23 mouse cellular contexts compared by ENCODE assay signal in the genomic region with DNA sequence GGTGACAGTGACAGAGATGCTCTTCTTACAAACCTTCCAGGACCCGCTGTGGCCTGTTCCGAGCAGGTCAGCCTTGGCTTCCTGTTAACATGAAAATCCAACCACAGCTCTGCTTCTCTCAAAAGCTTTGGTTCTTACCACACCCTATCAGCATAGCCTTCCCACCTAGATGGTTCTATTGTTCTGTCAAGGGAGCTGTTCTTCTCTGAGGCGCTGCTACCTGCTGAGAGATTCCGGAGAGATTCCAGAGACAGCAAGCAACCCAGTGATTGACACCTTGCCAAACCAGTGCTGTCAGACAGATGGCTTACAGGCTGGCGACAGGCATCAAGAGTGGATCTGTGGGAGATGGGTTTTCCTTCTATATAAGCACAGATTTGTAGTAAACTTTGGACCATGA. TPM values are rescaled to one million over a fixed set of nuclear protein-coding genes. Genes with fewer than 3 reads are reported as not detected.
DNase-seq lines count a peak whose midpoint lies in the region; ATAC-seq and TF ChIP-seq lines count a peak whose summit lies in the region.
"Had no signal": no experiment of that assay in that cellular context is flagged by ENCODE, and none has a peak within 500 bp of the region (broad histone marks: within the 10 kb centered on the region; RNA-seq: fewer than 3 reads in every experiment).

No protein-coding gene starts in this region.

- no peaks in the 10 kb centered on the region for H3K4me1 ChIP-seq in forebrain, embryonic 14.5 days (ENCODE audit: control insufficient read depth, insufficient read depth, low read length)
- H3K4me1 ChIP-seq in forebrain, embryonic 11.5 days (replicated peaks; ENCODE audit: control insufficient read depth, insufficient read depth, low read length) = no peaks in the 10 kb centered on the region
- peaks cover 7% of the 10 kb centered on the region for H3K4me1 ChIP-seq in ES-Bruce4 (ENCODE audit: control insufficient read depth, insufficient read depth, low read length)
- no peaks in the 10 kb centered on the region for H3K4me1 ChIP-seq in thymus, adult 2 months (replicated peaks; ENCODE audit: control insufficient read depth, insufficient read depth, low read length)
- H3K4me1 ChIP-seq: hindbrain, embryonic 10.5 days; limb, embryonic 10.5 days; neural tube, embryonic 13.5 days had no signal

- DNase-seq in forebrain, embryonic 14.5 days (ENCODE audit: low spot score) = peak; percentile 24
- no peak for DNase-seq in forebrain, embryonic 11.5 days (ENCODE audit: low spot score)
- DNase-seq in brain, adult 2 months (ENCODE audit: low read depth, low spot score) = peak; percentile 90
- peak; percentile 78 to 81 for DNase-seq in cerebellum, postnatal 14 days
- DNase-seq in Muller cell, postnatal 12 days (ENCODE audit: inconsistent ontology term) = no peak
- no peak for DNase-seq in thymus, adult 2 months
- DNase-seq: adrenal gland, postnatal 10 days; gastrocnemius, adult 2 months; heart, adult 2 months; kidney, adult 2 months; kidney, postnatal 14 days; lung, adult 2 months; thymus, postnatal 36 days had no signal

- no peak for TF ChIP-seq EP300 in ES-Bruce4 (IDR thresholded peaks at IDR 0.05; ENCODE audit: insufficient read depth, low read depth, low read length)

- H3K27me3 ChIP-seq in forebrain, embryonic 14.5 days (replicated peaks; ENCODE audit: control insufficient read depth, insufficient read depth, low read length) = no peaks in the 10 kb centered on the region
- H3K27me3 ChIP-seq in forebrain, embryonic 11.5 days (ENCODE audit: control insufficient read depth, insufficient read depth, low read length) = no peaks in the 10 kb centered on the region
- no peaks in the 10 kb centered on the region for H3K27me3 ChIP-seq in ES-Bruce4 (ENCODE audit: control insufficient read depth, insufficient read depth, low read length, poor library complexity, severe bottlenecking)
- no peaks in the 10 kb centered on the region for H3K27me3 ChIP-seq in thymus, adult 2 months (ENCODE audit: control insufficient read depth, insufficient read depth, low read length)
- H3K27me3 ChIP-seq: neural tube, embryonic 13.5 days had no signal

- no peak for TF ChIP-seq CTCF in ES-Bruce4 (IDR thresholded peaks at IDR 0.05; ENCODE audit: low read depth, low read length)
- no peak for TF ChIP-seq CTCF in thymus, adult 2 months (IDR thresholded peaks at IDR 0.05; ENCODE audit: borderline replicate concordance, control insufficient read depth, extremely low read depth, insufficient read depth, low read length, poor library complexity)

- no peak for TF ChIP-seq POLR2A in ES-Bruce4 (IDR thresholded peaks at IDR 0.05; ENCODE audit: insufficient read depth, low read length)
- TF ChIP-seq POLR2A in thymus, adult 2 months (IDR thresholded peaks at IDR 0.05; ENCODE audit: control insufficient read depth, extremely low read depth, insufficient read depth, low read length, poor library complexity) = no peak

- no peak overlapping the region for H3K27ac ChIP-seq in forebrain, embryonic 14.5 days (ENCODE audit: low read depth, low read length)
- H3K27ac ChIP-seq in forebrain, embryonic 11.5 days (ENCODE audit: low read depth, low read length) = no peak overlapping the region
- H3K27ac ChIP-seq in ES-Bruce4 (ENCODE audit: insufficient read depth, low read length) = peak overlapping the region; percentile 34; the same call in 1 of the 2 replicates
- no peak overlapping the region for H3K27ac ChIP-seq in thymus, adult 2 months (ENCODE audit: control insufficient read depth, insufficient read depth, low read length)
- H3K27ac ChIP-seq: gastrocnemius, adult 2 months; heart, adult 2 months; hindbrain, embryonic 10.5 days; limb, embryonic 10.5 days; macrophage; neural tube, embryonic 13.5 days had no signal

- no peak overlapping the region for H3K4me3 ChIP-seq in forebrain, embryonic 14.5 days (ENCODE audit: low read depth, low read length)
- no peak overlapping the region for H3K4me3 ChIP-seq in forebrain, embryonic 11.5 days (ENCODE audit: low read depth, low read length)
- H3K4me3 ChIP-seq in ES-Bruce4 (ENCODE audit: low read depth, low read length) = no peak overlapping the region
- no peak overlapping the region for H3K4me3 ChIP-seq in thymus, adult 2 months (ENCODE audit: control insufficient read depth, insufficient read depth, low read length)
- H3K4me3 ChIP-seq: gastrocnemius, adult 2 months; heart, adult 2 months; hindbrain, embryonic 10.5 days; limb, embryonic 10.5 days; neural tube, embryonic 13.5 days had no signal

- H3K36me3 ChIP-seq in forebrain, embryonic 14.5 days (ENCODE audit: control insufficient read depth, insufficient read depth, low read length) = no peaks in the 10 kb centered on the region
- no peaks in the 10 kb centered on the region for H3K36me3 ChIP-seq in forebrain, embryonic 11.5 days (ENCODE audit: control insufficient read depth, insufficient read depth, low read length)
- no peaks in the 10 kb centered on the region for H3K36me3 ChIP-seq in ES-Bruce4 (ENCODE audit: control insufficient read depth, insufficient read depth, low read length, poor library complexity, severe bottlenecking)
- H3K36me3 ChIP-seq in thymus, adult 2 months (ENCODE audit: control insufficient read depth, insufficient read depth, low read length) = no peaks in the 10 kb centered on the region
- H3K36me3 ChIP-seq: G1E; hindbrain, embryonic 10.5 days; limb, embryonic 10.5 days; neural tube, embryonic 13.5 days had no signal

- H3K9ac ChIP-seq in forebrain, embryonic 14.5 days (ENCODE audit: low read length) = no peak overlapping the region
- no peak overlapping the region for H3K9ac ChIP-seq in forebrain, embryonic 11.5 days (ENCODE audit: low read length)
- no peak overlapping the region for H3K9ac ChIP-seq in ES-Bruce4 (ENCODE audit: low read depth, poor library complexity, severe bottlenecking)
- H3K9ac ChIP-seq: neural tube, embryonic 13.5 days had no signal

- H3K4me2 ChIP-seq in forebrain, embryonic 14.5 days (ENCODE audit: low read length) = no peak overlapping the region
- H3K4me2 ChIP-seq in forebrain, embryonic 11.5 days (ENCODE audit: low read depth, low read length, severe bottlenecking) = no peak overlapping the region
- H3K4me2 ChIP-seq: liver, embryonic 11.5 days; midbrain, embryonic 11.5 days; neural tube, embryonic 13.5 days had no signal

- no peaks in the 10 kb centered on the region for H3K9me3 ChIP-seq in forebrain, embryonic 14.5 days (replicated peaks; ENCODE audit: control insufficient read depth, low read length)
- no peaks in the 10 kb centered on the region for H3K9me3 ChIP-seq in forebrain, embryonic 11.5 days (ENCODE audit: control insufficient read depth, low read length)
- H3K9me3 ChIP-seq in ES-Bruce4 (replicated peaks; ENCODE audit: control insufficient read depth, insufficient read depth, low read length, poor library complexity, severe bottlenecking) = no peaks in the 10 kb centered on the region
- H3K9me3 ChIP-seq: G1E; hindbrain, embryonic 10.5 days; limb, embryonic 10.5 days; neural tube, embryonic 13.5 days had no signal

- no peak for ATAC-seq in forebrain, embryonic 14.5 days
- ATAC-seq in forebrain, embryonic 11.5 days (replicated peaks; ENCODE audit: low FRiP score) = no peak
- ATAC-seq: forebrain, embryonic 16.5 days had no signal

- WGBS in forebrain, embryonic 14.5 days = 45% methylated on average over 5 of the region's 5 CpGs
- 35% methylated on average over 5 of the region's 5 CpGs for WGBS in forebrain, embryonic 11.5 days
- 56% methylated on average over 5 of the region's 5 CpGs for WGBS in thymus, adult 2 months

RNA-seq across cellular contexts. Expression of a gene that starts 3.4 kb away (rescaled TPM):
- polyA plus RNA-seq in forebrain, embryonic 14.5 days (2014; fragmentation: Nextera tagmentation; extraction: Ambion mirVana) = 0.61 and 1.2 TPM in 2 replicates
- 0.71 and 1.7 TPM in 2 replicates for polyA plus RNA-seq in forebrain, embryonic 11.5 days (2014; fragmentation: Nextera tagmentation; extraction: Ambion mirVana)
- 0.12 TPM in 1 of 2 replicates, not detected in the other for polyA plus RNA-seq in ES-Bruce4 (2011; ENCODE audit: insufficient read depth, insufficient read length, low read depth, missing spikeins)
- 12.3 and 15.8 TPM in 2 replicates for polyA plus RNA-seq in thymus, adult 2 months (2012; rRNA removed)

RNA-seq across cellular contexts. Expression of a gene that starts 14.4 kb away (rescaled TPM):
- 7.6 and 9.0 TPM in 2 replicates for polyA plus RNA-seq in forebrain, embryonic 14.5 days (2014; fragmentation: Nextera tagmentation; extraction: Ambion mirVana)
- polyA plus RNA-seq in forebrain, embryonic 11.5 days (2014; fragmentation: Nextera tagmentation; extraction: Ambion mirVana) = 6.7 and 6.8 TPM in 2 replicates
- 1.7 and 2.2 TPM in 2 replicates for polyA plus RNA-seq in ES-Bruce4 (2011; ENCODE audit: insufficient read depth, insufficient read length, low read depth, missing spikeins)
- polyA plus RNA-seq in thymus, adult 2 months (2012; rRNA removed) = 1.2 and 1.5 TPM in 2 replicates

RNA-seq across cellular contexts. Expression of a gene that starts 31.7 kb away (rescaled TPM):
- polyA plus RNA-seq in forebrain, embryonic 14.5 days (2014; fragmentation: Nextera tagmentation; extraction: Ambion mirVana) = 18.8 and 21.5 TPM in 2 replicates
- 16.0 and 16.9 TPM in 2 replicates for polyA plus RNA-seq in forebrain, embryonic 11.5 days (2014; fragmentation: Nextera tagmentation; extraction: Ambion mirVana)
- 6.9 and 9.4 TPM in 2 replicates for polyA plus RNA-seq in ES-Bruce4 (2011; ENCODE audit: insufficient read depth, insufficient read length, low read depth, missing spikeins)
- 2.4 and 2.7 TPM in 2 replicates for polyA plus RNA-seq in thymus, adult 2 months (2012; rRNA removed)

RNA-seq across cellular contexts. Expression of a gene that starts 41.9 kb away (rescaled TPM):
- polyA plus RNA-seq in forebrain, embryonic 14.5 days (2014; fragmentation: Nextera tagmentation; extraction: Ambion mirVana) = not detected in 2 replicates
- not detected in 2 replicates for polyA plus RNA-seq in forebrain, embryonic 11.5 days (2014; fragmentation: Nextera tagmentation; extraction: Ambion mirVana)
- polyA plus RNA-seq in ES-Bruce4 (2011; ENCODE audit: insufficient read depth, insufficient read length, low read depth, missing spikeins) = not detected in 2 replicates
- polyA plus RNA-seq in thymus, adult 2 months (2012; rRNA removed) = 0.03 TPM in 1 of 2 replicates, not detected in the other
- polyA plus RNA-seq: forebrain, embryonic 16.5 days; G1E; heart, adult 2 months; heart, embryonic 16.5 days; hindbrain, embryonic 10.5 days; kidney, adult 2 months; limb, embryonic 10.5 days; liver, embryonic 11.5 days; lung, adult 2 months; macrophage; midbrain, embryonic 11.5 days; neural tube, embryonic 13.5 days had no signal

RNA-seq across cellular contexts. Expression of a gene that starts 57.8 kb away (rescaled TPM):
- polyA plus RNA-seq in forebrain, embryonic 14.5 days (2014; fragmentation: Nextera tagmentation; extraction: Ambion mirVana) = 4.6 and 5.1 TPM in 2 replicates
- polyA plus RNA-seq in forebrain, embryonic 11.5 days (2014; fragmentation: Nextera tagmentation; extraction: Ambion mirVana) = 2.0 and 2.7 TPM in 2 replicates
- 4.6 and 5.0 TPM in 2 replicates for polyA plus RNA-seq in ES-Bruce4 (2011; ENCODE audit: insufficient read depth, insufficient read length, low read depth, missing spikeins)
- polyA plus RNA-seq in thymus, adult 2 months (2012; rRNA removed) = 1.1 and 1.2 TPM in 2 replicates
- polyA plus RNA-seq: G1E; heart, embryonic 16.5 days; macrophage had no signal

Comparison
In these comparisons a context has a peak if more than half of its experiments do, and no peak if none do; other contexts are left out.
1. DNase-seq: peak in forebrain, embryonic 14.5 days (single experiment), brain, adult 2 months (single experiment) and cerebellum, postnatal 14 days (2 of 2); none in forebrain, embryonic 11.5 days (single experiment), Muller cell, postnatal 12 days (single experiment) and thymus, adult 2 months (single experiment).